Mouse (Mus musculus) cerebellum, adult 9-10 months (tissue): Measurements from ENCODE around the gene B3galt6.

Source experiments
- DNase-seq: peaks from one replicate; pipeline ENCODE4 v3.0.0; 2022

B3galt6 gene

DNA sequence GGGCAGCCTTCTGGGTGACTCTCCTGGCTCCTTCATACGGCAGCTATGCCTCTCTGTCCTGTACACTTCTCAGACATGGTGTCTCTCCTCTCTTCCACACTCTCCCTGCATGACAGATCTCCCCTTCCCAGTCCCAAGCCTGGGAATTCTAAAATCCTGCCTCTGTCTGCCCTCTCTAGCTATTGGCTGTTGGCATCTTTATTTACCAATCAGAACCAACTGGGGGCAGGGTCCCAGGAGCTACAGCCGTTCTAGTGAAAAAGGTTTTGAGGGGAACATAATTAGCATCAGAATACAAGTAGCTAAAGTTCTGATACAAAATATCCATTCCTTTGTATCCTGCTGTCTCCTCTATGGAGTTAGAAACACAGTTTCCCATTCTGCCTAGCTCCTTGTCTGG is 8.7 kb downstream of the B3galt6 start:
- DNase-seq: no peak

GRCm38 (mm10) chr4:155981436-155982082 is 10.9 kb downstream of the B3galt6 start:
- DNase-seq: no peak

- DNase-seq: no peak
Measured at GRCm38 (mm10) chr4:155973239-155973638, 19.2 kb downstream of the B3galt6 start.

GRCm38 (mm10) chr4:155972651-155973050 is 19.8 kb downstream of the B3galt6 start:
- DNase-seq: no peak

- no peak for DNase-seq
Measured at GRCm38 (mm10) chr4:155970286-155970685, 22.2 kb downstream of the B3galt6 start.

DNA sequence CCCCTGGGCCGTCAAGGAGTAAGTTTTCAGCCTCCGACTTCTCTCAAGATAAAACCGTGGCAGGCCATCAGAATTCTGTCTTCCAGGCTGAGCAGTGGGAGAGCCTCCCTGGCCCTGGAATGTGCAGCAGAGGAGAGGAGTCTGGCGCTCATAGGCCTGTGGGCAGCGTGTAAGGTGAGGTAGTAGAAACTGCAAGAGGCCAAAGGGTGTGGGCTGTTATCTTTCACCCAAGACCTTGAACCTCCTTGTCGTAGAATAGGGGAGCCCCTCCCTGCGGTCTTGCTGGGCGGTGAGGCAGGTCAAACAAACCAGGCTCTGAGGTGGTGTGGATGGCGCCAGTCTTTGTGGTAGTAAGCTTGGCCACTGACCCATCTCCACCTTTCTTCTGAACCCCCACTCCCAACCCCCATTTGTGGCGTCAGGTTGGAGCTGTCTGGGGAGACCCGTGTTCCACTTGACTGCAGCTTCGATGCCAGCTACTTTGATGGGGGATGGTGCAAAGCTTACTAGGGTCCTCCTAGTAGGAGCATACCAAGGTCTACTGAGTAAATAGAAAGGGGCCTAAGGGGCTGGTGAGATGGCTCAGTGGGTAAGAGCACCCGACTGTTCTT is 23.3 kb downstream of the B3galt6 start:
- no peak for DNase-seq

- no peak for DNase-seq
Measured at GRCm38 (mm10) chr4:155964396-155964795, 28.1 kb downstream of the B3galt6 start.

- no peak for DNase-seq
Measured at GRCm38 (mm10) chr4:155963106-155963505, 29.3 kb downstream of the B3galt6 start.

- DNase-seq: no peak
Measured at GRCm38 (mm10) chr4:155962167-155962971, 30.1 kb downstream of the B3galt6 start, which contains the start of gene C1qtnf12. TSS of gene C1qtnf12 (plus strand) at chr4:155962318.

- DNase-seq: peak; percentile 75
Measured at GRCm38 (mm10) chr4:155959275-155959674, 33.2 kb downstream of the B3galt6 start.

DNA sequence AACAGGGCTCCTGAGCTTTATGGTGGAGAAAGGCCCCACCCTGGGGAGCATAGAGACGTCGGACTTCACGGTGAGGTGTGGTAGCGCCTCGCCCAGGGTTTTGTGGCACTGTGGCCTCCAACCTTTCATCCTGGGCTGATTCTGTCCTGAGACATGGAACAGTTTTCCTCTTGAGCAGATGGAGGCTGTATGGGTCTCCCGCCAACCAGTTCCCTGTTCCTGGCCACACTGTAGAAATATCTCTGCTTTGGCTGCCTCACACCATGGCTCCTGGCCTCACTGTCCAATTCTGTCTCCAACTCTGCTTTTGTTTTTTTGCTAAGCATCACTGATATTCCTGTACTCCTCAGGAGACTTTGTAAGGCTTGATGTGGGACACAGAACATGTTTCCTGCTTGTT is 37.0 kb downstream of the B3galt6 start:
- DNase-seq: peak; percentile 47

DNA sequence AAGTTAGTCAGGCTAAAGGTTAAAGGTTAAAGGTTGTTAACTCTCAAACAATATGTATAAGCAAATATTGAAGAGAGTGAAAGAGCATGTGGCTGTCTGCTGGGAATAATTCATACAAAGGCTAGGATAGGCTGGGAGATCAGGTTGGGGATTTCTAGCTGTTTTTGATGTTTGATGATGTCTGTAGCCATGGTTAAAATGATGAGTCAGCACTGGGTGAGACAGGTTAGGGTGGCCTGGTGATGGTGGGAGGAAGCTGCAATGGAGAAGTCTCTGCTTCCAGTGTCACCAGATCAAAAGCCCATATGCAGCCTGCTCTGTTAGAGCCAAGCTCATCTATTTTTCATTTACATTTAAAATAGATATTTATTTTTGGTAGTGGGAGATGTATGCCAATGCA is 45.4 kb downstream of the B3galt6 start:
- no peak for DNase-seq

DNA sequence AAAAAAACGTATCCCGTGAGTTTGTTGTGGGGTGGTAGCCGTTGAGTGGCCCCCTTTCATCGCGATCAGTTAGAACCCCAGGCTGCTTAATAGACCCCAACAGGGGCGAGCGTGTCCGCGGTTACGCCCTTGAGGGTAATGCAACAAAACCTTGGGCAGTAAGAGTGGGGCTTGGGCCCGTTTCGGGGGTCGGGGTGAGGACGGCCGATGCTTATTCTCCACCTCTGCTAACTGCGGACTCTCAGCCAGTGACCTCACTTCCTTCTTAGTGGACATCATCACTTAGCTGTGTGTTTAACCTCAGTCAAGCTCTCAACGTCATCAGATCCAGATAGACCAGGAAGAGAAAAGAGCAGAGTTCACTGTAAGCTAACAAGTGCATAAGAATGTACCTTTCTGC is 48.2 kb downstream of the B3galt6 start:
- DNase-seq: peak; percentile 39

DNA sequence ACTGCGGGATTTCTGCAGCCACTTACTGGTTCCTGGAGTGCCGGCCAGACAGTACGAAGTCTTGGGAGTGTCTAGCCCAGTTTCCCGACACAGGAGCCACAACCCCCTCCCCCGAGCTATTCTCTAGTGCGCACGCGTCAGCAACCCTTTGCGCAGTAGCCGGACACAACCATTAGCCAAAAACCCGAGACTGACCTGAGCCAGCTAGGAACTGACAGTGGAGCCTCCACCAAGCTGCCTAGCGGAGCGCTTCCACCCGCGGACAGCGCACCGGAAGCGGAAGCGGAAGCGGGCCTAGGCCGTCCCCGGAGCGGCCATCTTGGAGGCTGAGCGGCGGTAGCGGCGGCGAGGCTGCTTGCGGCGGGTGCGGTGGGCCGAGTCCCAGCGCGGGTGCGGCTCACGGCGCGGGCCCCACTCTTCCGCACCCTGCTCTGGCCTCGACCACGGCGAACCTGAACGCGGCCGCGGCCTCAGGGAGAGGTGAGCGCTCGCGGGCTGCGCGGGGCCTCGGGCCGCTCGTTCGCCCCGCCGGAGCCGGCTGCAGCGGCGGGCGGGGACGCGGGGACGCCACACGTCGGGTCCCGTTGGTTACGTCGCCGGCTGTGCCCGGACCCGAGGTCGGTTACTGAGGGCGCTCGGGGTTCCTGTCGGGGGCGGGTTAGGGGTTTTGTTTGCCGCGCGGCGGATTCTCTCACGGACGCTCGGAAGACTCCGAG is 48.8 kb downstream of the B3galt6 start, which contains the start of gene Ube2j2:
Gene Ube2j2 (plus strand): TSS at position 298 of the 716 bp plus-strand sequence.
- peak; percentile 98 for DNase-seq

DNA sequence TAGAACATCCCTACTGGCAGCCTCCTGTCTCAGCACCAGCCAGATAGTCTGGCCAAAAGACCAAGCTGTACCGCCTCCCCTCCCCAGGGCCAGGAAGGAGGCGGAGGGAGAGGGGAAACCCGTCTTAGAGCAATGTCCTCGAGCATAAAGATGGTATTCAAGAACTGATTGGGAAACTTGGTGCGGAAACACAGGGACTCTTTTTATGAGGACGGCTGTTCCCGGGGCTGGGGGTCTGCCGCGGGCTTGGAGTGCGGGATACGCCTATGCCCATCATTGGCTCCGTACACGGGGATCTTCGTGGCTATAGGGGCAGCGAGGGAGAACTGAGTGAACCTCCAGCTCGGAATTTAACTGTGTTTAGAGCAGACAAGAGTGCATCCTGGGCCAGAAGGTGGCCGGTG is 49.4 kb downstream of the B3galt6 start:
- peak; percentile 59 for DNase-seq
